Mouse (Mus musculus): Measurements from ENCODE around the gene AC131692.1. TPM values are rescaled to one million over a fixed set of nuclear protein-coding genes. Genes with fewer than 3 reads are reported as not detected.

Gene AC131692.1
- polyA plus RNA-seq (2015; fragmentation: Nextera tagmentation; extraction: Ambion mirVana), result not detected in 2 replicates

DNA sequence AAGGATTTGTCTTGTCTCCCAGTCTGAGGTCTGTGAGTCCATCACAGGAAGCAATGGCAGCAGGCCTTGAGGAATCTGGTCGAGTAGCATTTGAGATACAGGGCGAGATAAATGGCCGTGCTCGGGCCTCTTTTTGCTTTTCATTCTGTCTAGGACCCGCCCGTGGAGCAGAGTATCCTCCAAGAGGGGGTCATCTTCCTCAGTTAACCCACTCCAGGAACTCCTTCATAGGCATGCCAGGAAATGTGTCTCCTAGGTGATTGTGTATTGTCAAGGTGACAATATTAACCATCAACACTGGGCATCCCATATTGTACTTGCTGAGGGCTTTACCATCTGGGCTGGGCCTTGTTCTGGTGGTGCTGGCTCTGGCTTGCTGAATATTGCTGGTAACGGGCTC lies at the start of gene AC131692.1:
TSS of gene AC131692.1 (plus strand) at position 301 of the 400 bp plus-strand sequence.
- Histone ChIP-seq H3K4me1 (ENCODE audit: control insufficient read depth, insufficient read depth, low read length) (no peaks in the 10 kb centered on the region), H3K27me3 (ENCODE audit: control insufficient read depth, insufficient read depth, low read depth, low read length) (no peaks in the 10 kb centered on the region), H3K9me3 (replicated peaks; ENCODE audit: control insufficient read depth, low read length, poor library complexity, severe bottlenecking) (no peaks in the 10 kb centered on the region), H3K4me2 (ENCODE audit: low read length) (no peak within 1 kb of the TSS), H3K4me3 (ENCODE audit: low read depth, low read length) (no peak within 1 kb of the TSS), H3K9ac (ENCODE audit: low read depth, low read length) (no peak within 1 kb of the TSS), H3K36me3 (ENCODE audit: control insufficient read depth, insufficient read depth, low read length) (no peaks in the 10 kb centered on the region), H3K27ac (ENCODE audit: low read length) (no peak within 1 kb of the TSS)
- 91% methylated on average over 7 of the region's 7 CpGs for WGBS
- no peak for ATAC-seq

DNA sequence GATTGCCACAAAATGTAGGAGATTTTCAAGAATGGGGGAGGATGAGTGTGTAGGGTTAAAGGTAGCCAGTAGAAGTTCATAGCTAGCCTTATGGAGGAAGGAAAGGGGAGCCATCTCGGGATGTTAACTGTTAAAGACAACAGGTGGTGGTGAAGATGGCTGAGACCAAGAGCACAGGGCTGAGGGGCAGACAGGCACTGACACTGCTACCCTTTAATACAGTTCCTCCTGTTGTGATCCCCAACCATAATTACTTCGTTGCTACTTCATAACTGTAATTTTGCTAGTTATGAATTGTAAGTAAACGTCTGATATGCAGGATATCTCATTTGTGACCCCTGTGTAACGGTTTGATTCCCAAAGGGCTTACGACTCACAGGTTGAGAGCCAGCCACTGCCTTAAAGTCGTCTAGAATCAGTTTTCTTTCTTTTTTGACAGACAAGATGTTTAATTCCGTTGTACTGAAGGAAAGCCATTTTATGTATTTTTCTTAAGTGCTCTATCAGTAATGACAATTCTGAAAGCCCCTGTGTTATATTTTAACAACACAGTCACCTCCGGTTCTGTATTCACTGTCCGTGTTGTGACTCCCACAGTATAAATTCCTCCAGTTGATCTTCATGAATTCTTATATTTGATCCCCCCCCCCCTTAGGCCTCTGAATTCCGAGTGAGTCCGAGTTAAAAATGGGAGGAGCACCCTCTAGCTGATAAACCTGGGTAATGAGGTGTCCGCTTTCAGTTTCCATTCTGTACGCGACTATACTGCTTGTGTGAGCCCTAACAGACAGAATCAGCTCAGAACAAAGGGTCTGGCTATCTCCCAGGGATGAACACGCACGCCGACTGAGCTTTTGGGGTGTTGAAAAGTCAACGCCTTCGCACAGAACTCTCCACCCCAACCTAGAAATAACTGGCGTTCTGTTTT lies 48.6 kb upstream of the AC131692.1 start:
- peak; percentile 44 for ATAC-seq
- peaks cover 20% of the 10 kb centered on the region for H3K4me1 ChIP-seq (ENCODE audit: control insufficient read depth, insufficient read depth, low read length)
- no peaks in the 10 kb centered on the region for H3K27me3 ChIP-seq (ENCODE audit: control insufficient read depth, insufficient read depth, low read depth, low read length)
- peak overlapping the region; percentile 92 for H3K4me3 ChIP-seq (ENCODE audit: low read depth, low read length)
- WGBS, result 19% methylated on average over 20 of the region's 20 CpGs
- peak overlapping the region; percentile 94 for H3K4me2 ChIP-seq (ENCODE audit: low read length)
- H3K36me3 ChIP-seq (ENCODE audit: control insufficient read depth, insufficient read depth, low read length), result peaks cover 23% of the 10 kb centered on the region
- H3K27ac ChIP-seq (ENCODE audit: low read length), result peak overlapping the region; percentile 99
- no peaks in the 10 kb centered on the region for H3K9me3 ChIP-seq (replicated peaks; ENCODE audit: control insufficient read depth, low read length, poor library complexity, severe bottlenecking)
- peak overlapping the region; percentile 81 for H3K9ac ChIP-seq (ENCODE audit: low read depth, low read length)

DNA sequence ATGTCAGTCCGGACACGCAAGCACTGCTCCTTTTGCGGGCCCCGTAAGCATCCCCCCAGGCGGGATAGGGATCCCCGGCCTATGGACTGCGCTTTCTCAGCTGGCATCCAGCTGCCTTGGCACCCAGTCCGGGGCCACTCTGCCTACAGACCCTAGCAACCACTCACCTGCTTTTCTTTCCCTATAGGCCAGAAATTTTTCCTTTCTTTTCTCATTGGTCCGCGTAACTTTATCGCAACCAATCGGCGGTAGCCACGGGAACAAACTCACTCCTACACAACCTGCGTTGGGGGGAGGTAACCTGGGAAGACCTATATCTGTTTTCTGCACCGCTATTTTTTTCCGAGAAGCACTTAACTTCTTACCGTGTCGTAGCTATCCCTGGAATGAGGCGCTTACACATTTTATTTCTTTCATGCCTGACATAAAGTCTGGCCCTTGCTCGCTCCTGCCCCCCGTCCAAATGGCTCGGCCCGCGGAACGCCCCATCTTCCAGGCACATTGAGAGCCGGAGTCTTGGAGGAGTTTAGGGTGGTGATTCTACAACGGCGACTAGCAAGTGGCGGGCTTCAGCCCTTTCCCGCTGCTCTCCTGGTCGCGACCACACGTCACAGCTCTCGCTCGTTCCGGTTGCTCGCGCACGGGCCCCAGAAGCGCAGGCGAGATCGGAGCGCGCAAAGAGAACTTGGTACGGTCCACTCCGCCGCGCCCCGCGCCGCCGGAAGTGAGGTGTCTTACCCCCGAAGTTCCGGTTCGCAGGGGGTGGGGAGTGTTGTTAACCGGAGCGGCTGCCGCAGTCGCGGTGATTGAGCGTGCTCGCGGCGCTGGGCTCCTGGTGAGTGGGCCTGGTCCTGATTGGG lies 47.7 kb upstream of the AC131692.1 start, which contains the start of gene Syvn1:
TSS of gene Syvn1 (plus strand) at position 283 of the 860 bp plus-strand sequence.
- ATAC-seq, result peak; percentile 91
- H3K4me1 ChIP-seq (ENCODE audit: control insufficient read depth, insufficient read depth, low read length), result peaks cover 20% of the 10 kb centered on the region
- under 1% methylated on average over 65 of the region's 65 CpGs for WGBS
- no peaks in the 10 kb centered on the region for H3K27me3 ChIP-seq (ENCODE audit: control insufficient read depth, insufficient read depth, low read depth, low read length)
- H3K9ac ChIP-seq (ENCODE audit: low read depth, low read length), result peak within 1 kb of the TSS; percentile 81
- peak within 1 kb of the TSS; percentile 99 for H3K27ac ChIP-seq (ENCODE audit: low read length)
- peaks cover 29% of the 10 kb centered on the region for H3K36me3 ChIP-seq (ENCODE audit: control insufficient read depth, insufficient read depth, low read length)
- H3K9me3 ChIP-seq (replicated peaks; ENCODE audit: control insufficient read depth, low read length, poor library complexity, severe bottlenecking), result no peaks in the 10 kb centered on the region
- peak within 1 kb of the TSS; percentile 94 for H3K4me2 ChIP-seq (ENCODE audit: low read length)
- peak within 1 kb of the TSS; percentile 92 for H3K4me3 ChIP-seq (ENCODE audit: low read depth, low read length)

DNA sequence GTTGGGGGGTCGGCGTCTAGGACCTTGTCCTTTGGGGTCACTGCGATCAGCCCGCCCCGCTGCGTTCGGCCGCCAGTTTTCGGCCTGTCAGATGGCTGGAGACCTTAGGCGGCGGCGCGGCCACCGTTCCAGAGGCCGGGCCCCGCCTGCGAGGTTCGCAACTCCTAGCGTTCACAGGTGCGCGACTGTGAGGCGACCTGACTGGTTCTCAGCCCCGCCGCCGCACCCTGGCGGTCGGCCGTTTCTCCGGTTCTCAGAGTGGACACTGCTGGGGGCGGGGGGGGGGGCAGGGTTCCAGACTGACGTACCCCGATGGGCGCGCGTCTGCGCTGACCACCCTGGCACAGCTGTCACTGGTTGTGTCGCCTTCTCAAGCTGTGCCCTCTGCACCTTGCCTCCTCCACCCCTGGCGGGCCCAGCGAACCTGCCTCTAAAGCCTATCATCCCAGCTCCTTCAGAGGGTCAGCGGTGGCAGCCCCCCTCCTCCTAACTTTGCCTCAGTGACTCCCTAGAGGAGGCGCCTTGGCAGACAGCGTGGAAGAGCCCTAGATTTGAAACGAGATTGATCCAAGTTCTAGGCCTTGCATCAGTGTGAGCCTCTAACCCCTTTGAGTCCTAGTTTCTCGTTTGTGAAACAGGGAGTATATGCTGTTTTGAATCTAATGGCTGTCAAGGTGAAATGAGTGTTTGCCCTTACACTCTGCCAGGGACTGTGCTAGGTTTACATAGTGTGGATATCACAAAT lies 46.9 kb upstream of the AC131692.1 start:
- H3K4me1 ChIP-seq (ENCODE audit: control insufficient read depth, insufficient read depth, low read length), result peaks cover 20% of the 10 kb centered on the region
- peak overlapping the region; percentile 81 for H3K9ac ChIP-seq (ENCODE audit: low read depth, low read length)
- ATAC-seq, result peak; percentile 23
- H3K27ac ChIP-seq (ENCODE audit: low read length), result peak overlapping the region; percentile 99
- peaks cover 34% of the 10 kb centered on the region for H3K36me3 ChIP-seq (ENCODE audit: control insufficient read depth, insufficient read depth, low read length)
- H3K4me3 ChIP-seq (ENCODE audit: low read depth, low read length), result peak overlapping the region; percentile 92
- WGBS, result 2% methylated on average over 38 of the region's 44 CpGs
- peak overlapping the region; percentile 94 for H3K4me2 ChIP-seq (ENCODE audit: low read length)
- no peaks in the 10 kb centered on the region for H3K9me3 ChIP-seq (replicated peaks; ENCODE audit: control insufficient read depth, low read length, poor library complexity, severe bottlenecking)
- no peaks in the 10 kb centered on the region for H3K27me3 ChIP-seq (ENCODE audit: control insufficient read depth, insufficient read depth, low read depth, low read length)

DNA sequence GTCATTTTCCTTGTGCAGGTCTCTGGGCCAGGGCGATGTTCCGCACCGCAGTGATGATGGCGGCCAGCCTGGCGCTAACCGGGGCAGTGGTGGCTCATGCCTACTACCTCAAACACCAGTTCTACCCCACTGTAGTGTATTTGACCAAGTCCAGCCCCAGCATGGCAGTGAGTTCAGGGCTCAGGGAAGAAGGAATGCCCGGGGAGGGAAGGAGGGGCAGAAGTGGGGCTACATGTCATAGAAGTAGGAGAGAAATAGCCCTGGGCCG lies 46.4 kb upstream of the AC131692.1 start:
- Histone ChIP-seq H3K4me3 (ENCODE audit: low read depth, low read length) (peak overlapping the region; percentile 92), H3K4me1 (ENCODE audit: control insufficient read depth, insufficient read depth, low read length) (peaks cover 20% of the 10 kb centered on the region), H3K4me2 (ENCODE audit: low read length) (peak overlapping the region; percentile 94), H3K36me3 (ENCODE audit: control insufficient read depth, insufficient read depth, low read length) (peaks cover 36% of the 10 kb centered on the region), H3K27me3 (ENCODE audit: control insufficient read depth, insufficient read depth, low read depth, low read length) (no peaks in the 10 kb centered on the region), H3K9me3 (replicated peaks; ENCODE audit: control insufficient read depth, low read length, poor library complexity, severe bottlenecking) (no peaks in the 10 kb centered on the region), H3K9ac (ENCODE audit: low read depth, low read length) (peak overlapping the region; percentile 39), H3K27ac (ENCODE audit: low read length) (no peak overlapping the region)
- 86% methylated on average over 8 of the region's 8 CpGs for WGBS
- no peak for ATAC-seq

DNA sequence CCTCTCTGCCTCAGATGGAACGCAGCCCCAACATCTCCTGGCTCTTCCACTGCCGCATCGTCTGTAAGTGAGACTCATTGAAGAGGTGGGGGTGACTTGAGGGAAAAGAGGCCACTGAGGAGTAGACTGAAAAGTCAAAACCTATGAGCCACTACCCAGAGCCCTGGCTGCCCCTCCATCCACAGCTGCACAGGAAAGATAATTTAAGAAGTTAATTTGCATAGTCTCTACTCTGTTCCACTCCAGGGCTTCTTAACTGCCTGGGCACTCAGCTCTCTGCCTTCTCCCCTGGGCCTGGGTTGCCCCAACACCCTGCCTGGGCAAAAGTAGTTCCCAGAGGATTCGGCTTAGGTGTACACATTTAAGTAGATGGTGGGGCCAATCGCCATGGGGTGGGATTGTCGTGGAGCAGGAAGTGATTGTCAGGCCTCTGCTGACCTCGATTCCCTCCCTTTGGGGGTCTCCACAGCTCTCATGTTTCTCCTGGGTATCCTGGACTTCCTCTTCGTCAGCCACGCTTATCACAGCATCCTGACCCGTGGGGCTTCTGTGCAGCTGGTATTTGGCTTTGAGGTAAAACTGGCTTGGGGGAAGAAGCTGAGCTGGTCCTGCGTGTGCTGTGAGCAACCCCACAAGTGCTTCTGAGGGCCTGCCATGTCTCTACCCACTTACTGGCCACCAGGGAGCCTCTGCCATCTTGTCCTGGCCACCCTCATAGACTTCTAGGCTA lies 45.4 kb upstream of the AC131692.1 start:
- no peak overlapping the region for H3K4me2 ChIP-seq (ENCODE audit: low read length)
- H3K9me3 ChIP-seq (replicated peaks; ENCODE audit: control insufficient read depth, low read length, poor library complexity, severe bottlenecking), result no peaks in the 10 kb centered on the region
- no peak overlapping the region for H3K27ac ChIP-seq (ENCODE audit: low read length)
- H3K4me3 ChIP-seq (ENCODE audit: low read depth, low read length), result no peak overlapping the region
- no peak for ATAC-seq
- H3K27me3 ChIP-seq (ENCODE audit: control insufficient read depth, insufficient read depth, low read depth, low read length), result no peaks in the 10 kb centered on the region
- peaks cover 20% of the 10 kb centered on the region for H3K4me1 ChIP-seq (ENCODE audit: control insufficient read depth, insufficient read depth, low read length)
- 91% methylated on average over 11 of the region's 11 CpGs for WGBS
- H3K9ac ChIP-seq (ENCODE audit: low read depth, low read length), result no peak overlapping the region
- H3K36me3 ChIP-seq (ENCODE audit: control insufficient read depth, insufficient read depth, low read length), result peaks cover 45% of the 10 kb centered on the region

DNA sequence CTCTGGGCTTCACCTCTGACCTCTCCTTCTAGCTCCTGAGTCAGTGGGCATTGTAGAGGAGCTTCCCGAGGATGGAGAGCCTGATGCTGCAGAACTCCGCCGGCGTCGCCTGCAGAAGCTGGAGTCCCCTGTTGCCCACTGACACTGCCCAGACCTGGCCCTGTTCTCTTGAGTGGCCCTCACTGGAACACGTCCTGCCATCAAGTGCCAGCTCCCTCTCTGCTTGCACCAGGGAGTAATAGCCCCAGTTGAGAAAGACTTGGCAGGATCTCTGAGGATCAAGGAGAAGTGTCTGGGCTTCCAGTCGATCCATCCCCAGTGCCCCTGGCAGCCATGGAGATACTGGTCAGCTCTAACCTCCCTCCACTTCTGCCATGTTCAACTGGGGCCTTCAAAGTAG lies 41.7 kb upstream of the AC131692.1 start:
- no peak overlapping the region for H3K4me3 ChIP-seq (ENCODE audit: low read depth, low read length)
- 77% methylated on average over 7 of the region's 7 CpGs for WGBS
- H3K27ac ChIP-seq (ENCODE audit: low read length), result no peak overlapping the region
- no peak overlapping the region for H3K9ac ChIP-seq (ENCODE audit: low read depth, low read length)
- no peak overlapping the region for H3K4me2 ChIP-seq (ENCODE audit: low read length)
- no peaks in the 10 kb centered on the region for H3K9me3 ChIP-seq (replicated peaks; ENCODE audit: control insufficient read depth, low read length, poor library complexity, severe bottlenecking)
- no peaks in the 10 kb centered on the region for H3K27me3 ChIP-seq (ENCODE audit: control insufficient read depth, insufficient read depth, low read depth, low read length)
- peaks cover 52% of the 10 kb centered on the region for H3K36me3 ChIP-seq (ENCODE audit: control insufficient read depth, insufficient read depth, low read length)
- H3K4me1 ChIP-seq (ENCODE audit: control insufficient read depth, insufficient read depth, low read length), result peaks cover 22% of the 10 kb centered on the region
- ATAC-seq, result no peak

DNA sequence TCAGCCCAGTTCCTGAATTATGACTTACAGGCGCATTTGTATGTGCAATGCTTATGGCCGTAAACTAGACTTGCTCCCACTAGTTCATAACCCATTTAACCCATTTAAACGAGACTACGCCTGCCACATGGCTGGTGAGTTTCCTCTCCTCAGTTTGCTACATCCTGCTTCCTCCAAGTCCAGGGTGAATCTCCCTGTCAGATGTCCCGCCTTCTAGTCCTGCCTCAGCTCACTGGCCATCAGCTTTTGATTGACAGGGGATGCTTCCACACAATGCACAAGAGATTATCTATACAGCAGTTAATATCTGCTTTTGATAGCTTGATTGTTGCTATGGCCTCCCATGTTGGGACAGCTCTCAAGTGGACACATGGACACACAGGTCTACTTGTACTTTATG lies 39.9 kb upstream of the AC131692.1 start:
- no peak overlapping the region for H3K27ac ChIP-seq (ENCODE audit: low read length)
- H3K4me2 ChIP-seq (ENCODE audit: low read length), result no peak overlapping the region
- no peaks in the 10 kb centered on the region for H3K27me3 ChIP-seq (ENCODE audit: control insufficient read depth, insufficient read depth, low read depth, low read length)
- H3K36me3 ChIP-seq (ENCODE audit: control insufficient read depth, insufficient read depth, low read length), result peaks cover 42% of the 10 kb centered on the region
- no peak overlapping the region for H3K4me3 ChIP-seq (ENCODE audit: low read depth, low read length)
- H3K9me3 ChIP-seq (replicated peaks; ENCODE audit: control insufficient read depth, low read length, poor library complexity, severe bottlenecking), result no peaks in the 10 kb centered on the region
- H3K9ac ChIP-seq (ENCODE audit: low read depth, low read length), result no peak overlapping the region
- WGBS, result 89% methylated on average over 5 of the region's 5 CpGs
- no peak for ATAC-seq
- peaks cover 20% of the 10 kb centered on the region for H3K4me1 ChIP-seq (ENCODE audit: control insufficient read depth, insufficient read depth, low read length)
